ENCODE assay signal across 17 mouse cellular contexts in the genomic region with DNA sequence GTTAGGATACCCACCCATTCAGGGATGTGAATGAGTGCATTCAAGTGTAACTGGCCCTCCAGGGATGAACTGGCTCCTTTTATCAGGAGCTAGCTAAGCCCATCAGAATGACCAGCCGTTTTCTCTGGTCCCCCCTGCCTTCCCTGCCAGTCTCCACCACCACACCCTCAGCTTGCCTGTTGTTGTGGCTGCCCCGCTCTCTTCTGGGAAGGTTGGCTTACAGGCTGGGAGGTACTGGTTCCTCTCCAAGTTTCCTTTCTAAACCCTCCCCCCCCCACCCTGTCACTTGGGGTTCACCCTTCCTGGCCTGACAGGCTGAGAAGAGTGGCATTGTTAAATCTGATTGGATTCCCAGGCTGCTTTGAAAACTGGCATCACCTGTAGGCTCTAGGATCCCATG.
"Had no signal": no experiment of that assay in that cellular context is flagged by ENCODE, and none has a peak within 500 bp of the region (broad histone marks: within the 10 kb centered on the region; RNA-seq: fewer than 3 reads in every experiment).

No protein-coding gene starts in this region.

- H3K4me2 ChIP-seq: lung, embryonic 14.5 days; midbrain, embryonic 12.5 days; neural tube, embryonic 13.5 days; neural tube, embryonic 15.5 days; stomach, embryonic 15.5 days had no signal

- H3K27ac ChIP-seq: midbrain, embryonic 12.5 days; neural tube, embryonic 13.5 days; neural tube, embryonic 15.5 days; stomach, embryonic 15.5 days; stomach, postnatal 0 days had no signal

- H3K4me3 ChIP-seq: midbrain, embryonic 10.5 days; midbrain, embryonic 12.5 days; myocyte; neural tube, embryonic 13.5 days; neural tube, embryonic 15.5 days; stomach, embryonic 15.5 days had no signal

- H3K9me3 ChIP-seq: midbrain, embryonic 10.5 days; midbrain, embryonic 12.5 days; neural tube, embryonic 13.5 days; neural tube, embryonic 15.5 days; stomach, embryonic 15.5 days had no signal

- ATAC-seq: midbrain, embryonic 16.5 days had no signal

- H3K9ac ChIP-seq: lung, embryonic 14.5 days; midbrain, embryonic 12.5 days; neural tube, embryonic 13.5 days; neural tube, embryonic 15.5 days; stomach, embryonic 15.5 days had no signal

- DNase-seq: lung, adult 18-20 months; lung, embryonic 14.5 days; lung, postnatal 10 days; lung, postnatal 4 days; midbrain, embryonic 14.5 days; right cerebral cortex, postnatal 14 days; thymus, adult 2 months; thymus, postnatal 25 days; thymus, postnatal 4 days had no signal

- H3K27me3 ChIP-seq: midbrain, embryonic 12.5 days; neural tube, embryonic 13.5 days; neural tube, embryonic 15.5 days; stomach, embryonic 15.5 days had no signal

- H3K36me3 ChIP-seq: stomach, embryonic 15.5 days had no signal
